Mouse (Mus musculus): ENCODE measurements around the gene Gdpd5. TPM values are rescaled to one million over a fixed set of nuclear protein-coding genes. Genes with fewer than 3 reads are reported as not detected.

The Gdpd5 gene
- total and polyA plus RNA-seq, 3 experiments: 0.16 to 0.49 TPM; not detected in 1

- Histone ChIP-seq H3K9me3 (replicated peaks) (no peaks in the 10 kb centered on the region), H3K36me3 (replicated peaks) (peaks cover 47% of the 10 kb centered on the region), H3K27me3 (ENCODE audit: insufficient read depth, low read length) (no peaks in the 10 kb centered on the region), H3K4me1 (ENCODE audit: insufficient read depth, low read depth, low read length) (peaks cover 42% of the 10 kb centered on the region), H3K4me3 (ENCODE audit: low read depth, low read length) (peak within 1 kb of the TSS; percentile 81)
- no peak for TF ChIP-seq GATA2 (IDR thresholded peaks at IDR 0.05; ENCODE audit: borderline replicate concordance, low read depth, low read length)
- DNase-seq (ENCODE audit: low spot score) (peak; percentile 76), ATAC-seq (ENCODE audit: extremely low read depth, insufficient number of reproducible peaks, low FRiP score, poor library complexity, severe bottlenecking) (peak; percentile 83)
Observed at GRCm38 (mm10) chr7:99483271-99483923, 102.2 kb downstream of the Gdpd5 start, which contains the start of gene Rps3. Gene Rps3 (minus strand): TSS chr7:99483738.

GRCm38 (mm10) chr7:99483924-99484319 lies 102.7 kb downstream of the Gdpd5 start:
- H3K36me3 ChIP-seq (replicated peaks): peaks cover 42% of the 10 kb centered on the region
- no peaks in the 10 kb centered on the region for H3K27me3 ChIP-seq (ENCODE audit: insufficient read depth, low read length)
- peaks cover 37% of the 10 kb centered on the region for H3K4me1 ChIP-seq (ENCODE audit: insufficient read depth, low read depth, low read length)
- DNase-seq (ENCODE audit: low spot score) (no peak), ATAC-seq (ENCODE audit: extremely low read depth, insufficient number of reproducible peaks, low FRiP score, poor library complexity, severe bottlenecking) (no peak)
- peak overlapping the region; percentile 81 for H3K4me3 ChIP-seq (ENCODE audit: low read depth, low read length)
- H3K9me3 ChIP-seq (replicated peaks): no peaks in the 10 kb centered on the region
- TF ChIP-seq CTCF (IDR thresholded peaks at IDR 0.05; ENCODE audit: low read depth, low read length) (no peak), POLR2AphosphoS5 (IDR thresholded peaks at IDR 0.05; ENCODE audit: insufficient replicate concordance, low read depth, low read length) (no peak), GATA1 (IDR thresholded peaks at IDR 0.05; ENCODE audit: borderline replicate concordance, low read length) (no peak), TAL1 (conservative IDR thresholded peaks at IDR 0.05; ENCODE audit: low read depth, low read length) (no peak), GATA2 (IDR thresholded peaks at IDR 0.05; ENCODE audit: borderline replicate concordance, low read depth, low read length) (no peak)

- Histone ChIP-seq H3K4me1 (ENCODE audit: insufficient read depth, low read depth, low read length) (peaks cover 29% of the 10 kb centered on the region), H3K27me3 (ENCODE audit: insufficient read depth, low read length) (no peaks in the 10 kb centered on the region), H3K36me3 (replicated peaks) (peaks cover 34% of the 10 kb centered on the region), H3K9me3 (replicated peaks) (no peaks in the 10 kb centered on the region), H3K4me3 (ENCODE audit: low read depth, low read length) (no peak overlapping the region)
- TF ChIP-seq GATA2 (IDR thresholded peaks at IDR 0.05; ENCODE audit: borderline replicate concordance, low read depth, low read length) (no peak), TAL1 (conservative IDR thresholded peaks at IDR 0.05; ENCODE audit: low read depth, low read length) (no peak), CTCF (IDR thresholded peaks at IDR 0.05; ENCODE audit: low read depth, low read length) (no peak), POLR2AphosphoS5 (IDR thresholded peaks at IDR 0.05; ENCODE audit: insufficient replicate concordance, low read depth, low read length) (no peak), GATA1 (IDR thresholded peaks at IDR 0.05; ENCODE audit: borderline replicate concordance, low read length) (no peak)
- ATAC-seq (ENCODE audit: extremely low read depth, insufficient number of reproducible peaks, low FRiP score, poor library complexity, severe bottlenecking): no peak
- no peak for DNase-seq (ENCODE audit: low spot score)
Observed at GRCm38 (mm10) chr7:99484679-99485078, 103.5 kb downstream of the Gdpd5 start.

GRCm38 (mm10) chr7:99489708-99490107 lies 108.5 kb downstream of the Gdpd5 start:
- no peaks in the 10 kb centered on the region for H3K9me3 ChIP-seq (replicated peaks)
- H3K36me3 ChIP-seq (replicated peaks): no peaks in the 10 kb centered on the region
- no peaks in the 10 kb centered on the region; the same call in 1 of the 2 replicates for H3K4me1 ChIP-seq (ENCODE audit: insufficient read depth, low read depth, low read length)
- peaks cover 2% of the 10 kb centered on the region; the same call in 1 of the 2 replicates for H3K27me3 ChIP-seq (ENCODE audit: insufficient read depth, low read length)
- ATAC-seq (ENCODE audit: extremely low read depth, insufficient number of reproducible peaks, low FRiP score, poor library complexity, severe bottlenecking) (no peak), DNase-seq (ENCODE audit: low spot score) (no peak)
- TF ChIP-seq GATA1 (IDR thresholded peaks at IDR 0.05; ENCODE audit: borderline replicate concordance, low read length) (no peak), POLR2AphosphoS5 (IDR thresholded peaks at IDR 0.05; ENCODE audit: insufficient replicate concordance, low read depth, low read length) (no peak), CTCF (IDR thresholded peaks at IDR 0.05; ENCODE audit: low read depth, low read length) (no peak), GATA2 (IDR thresholded peaks at IDR 0.05; ENCODE audit: borderline replicate concordance, low read depth, low read length) (no peak), TAL1 (conservative IDR thresholded peaks at IDR 0.05; ENCODE audit: low read depth, low read length) (no peak)
- no peak overlapping the region for H3K4me3 ChIP-seq (ENCODE audit: low read depth, low read length)

- H3K9me3 ChIP-seq (replicated peaks): no peaks in the 10 kb centered on the region
- no peak for ATAC-seq (ENCODE audit: extremely low read depth, insufficient number of reproducible peaks, low FRiP score, poor library complexity, severe bottlenecking)
- H3K4me3 ChIP-seq (ENCODE audit: low read depth, low read length): no peak overlapping the region
- TF ChIP-seq TAL1 (conservative IDR thresholded peaks at IDR 0.05; ENCODE audit: low read depth, low read length) (no peak), POLR2AphosphoS5 (IDR thresholded peaks at IDR 0.05; ENCODE audit: insufficient replicate concordance, low read depth, low read length) (no peak), CTCF (IDR thresholded peaks at IDR 0.05; ENCODE audit: low read depth, low read length) (no peak), GATA1 (IDR thresholded peaks at IDR 0.05; ENCODE audit: borderline replicate concordance, low read length) (no peak), GATA2 (IDR thresholded peaks at IDR 0.05; ENCODE audit: borderline replicate concordance, low read depth, low read length) (no peak)
- DNase-seq (ENCODE audit: low spot score): no peak
- H3K4me1 ChIP-seq (ENCODE audit: insufficient read depth, low read depth, low read length): no peaks in the 10 kb centered on the region
- peaks cover 20% of the 10 kb centered on the region for H3K27me3 ChIP-seq (ENCODE audit: insufficient read depth, low read length)
- H3K36me3 ChIP-seq (replicated peaks): no peaks in the 10 kb centered on the region
Observed at GRCm38 (mm10) chr7:99499128-99499527, 117.9 kb downstream of the Gdpd5 start.

- Histone ChIP-seq H3K36me3 (replicated peaks) (no peaks in the 10 kb centered on the region), H3K4me3 (ENCODE audit: low read depth, low read length) (no peak overlapping the region), H3K9me3 (replicated peaks) (no peaks in the 10 kb centered on the region), H3K4me1 (ENCODE audit: insufficient read depth, low read depth, low read length) (no peaks in the 10 kb centered on the region), H3K27me3 (ENCODE audit: insufficient read depth, low read length) (peaks cover 18% of the 10 kb centered on the region)
- DNase-seq (ENCODE audit: low spot score) (no peak), ATAC-seq (ENCODE audit: extremely low read depth, insufficient number of reproducible peaks, low FRiP score, poor library complexity, severe bottlenecking) (no peak; the same call in 1 of the 2 replicates)
- TF ChIP-seq POLR2AphosphoS5 (IDR thresholded peaks at IDR 0.05; ENCODE audit: insufficient replicate concordance, low read depth, low read length) (no peak), GATA1 (IDR thresholded peaks at IDR 0.05; ENCODE audit: borderline replicate concordance, low read length) (no peak), GATA2 (IDR thresholded peaks at IDR 0.05; ENCODE audit: borderline replicate concordance, low read depth, low read length) (no peak), CTCF (IDR thresholded peaks at IDR 0.05; ENCODE audit: low read depth, low read length) (peak; percentile 65)
Observed at GRCm38 (mm10) chr7:99500201-99500600, 119.0 kb downstream of the Gdpd5 start.
